Mouse (Mus musculus): ENCODE measurements around the gene Hikeshi. TPM values are rescaled to one million over a fixed set of nuclear protein-coding genes. Genes with fewer than 3 reads are reported as not detected.

Hikeshi gene
- polyA plus RNA-seq, 2 experiments = 26.7 to 62.1 TPM

DNA sequence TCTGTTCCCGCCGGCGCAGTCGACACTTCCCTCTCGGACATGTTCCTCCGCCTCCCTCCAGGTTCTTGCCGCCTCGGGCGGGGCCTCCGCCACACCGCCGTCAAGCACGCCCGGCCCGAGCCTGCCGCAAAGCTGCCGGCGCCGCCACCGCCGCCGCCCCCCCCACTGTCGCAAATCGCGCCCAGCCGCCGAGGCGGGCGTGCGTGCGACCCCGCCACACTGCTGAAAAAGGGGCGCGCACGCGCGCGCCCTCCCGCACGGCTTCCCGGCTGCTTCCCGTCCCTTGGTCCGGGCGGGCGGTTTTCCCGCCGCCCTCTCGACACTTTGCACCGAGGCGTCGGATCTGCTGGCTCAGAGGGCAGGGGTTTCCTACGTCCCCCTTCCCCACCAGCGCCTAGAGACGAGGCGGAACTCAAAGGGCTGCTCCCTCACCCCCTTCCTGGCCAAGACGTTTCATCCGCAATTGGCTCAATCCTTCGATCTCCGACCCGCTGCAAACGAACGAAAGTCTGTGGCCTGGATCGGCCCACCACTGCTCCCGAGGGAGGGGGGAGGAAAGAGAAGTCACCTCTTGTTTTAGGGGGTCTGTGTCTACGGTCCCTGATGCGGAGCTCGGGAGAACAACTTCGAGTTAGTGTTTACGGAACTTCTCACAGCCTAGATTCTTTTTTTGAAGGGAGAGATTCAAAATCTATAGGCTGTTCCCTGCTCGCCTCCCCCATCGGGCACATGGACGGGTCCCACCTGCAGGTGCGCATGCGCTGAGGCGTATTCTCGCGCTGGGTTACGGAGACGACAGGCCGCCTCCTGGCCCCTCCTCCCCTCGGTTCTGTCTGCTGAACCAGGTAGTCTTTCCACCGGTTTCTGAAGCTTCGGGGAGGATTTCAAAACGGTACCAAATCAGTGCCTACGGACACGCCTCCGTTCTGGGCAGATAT lies 39.8 kb upstream of the Hikeshi start, which contains the start of gene Eed:
Gene Eed (minus strand): TSS at position 499 of the 938 bp plus-strand sequence.
- Histone ChIP-seq H3K36me3 (replicated peaks; ENCODE audit: control insufficient read depth, insufficient read depth, low read depth) (peaks cover 11% of the 10 kb centered on the region), H3K27ac (peak within 1 kb of the TSS; percentile 89), H3K9me3 (ENCODE audit: control insufficient read depth, low read length) (no peaks in the 10 kb centered on the region), H3K9ac (replicated peaks) (peak within 1 kb of the TSS; percentile 91), H3K27me3 (ENCODE audit: control insufficient read depth, insufficient read depth, low read length) (no peaks in the 10 kb centered on the region), H3K4me1 (replicated peaks; ENCODE audit: control insufficient read depth in 2 of 2, insufficient read depth in 2 of 2, low read length in 1 of 2) (peaks cover 3 to 11% of the 10 kb centered on the region in 2 experiments), H3K4me2 (ENCODE audit: low read depth) (peak within 1 kb of the TSS; percentile 72), H3K4me3 (ENCODE audit: insufficient read depth in 1 of 2, low read depth in 2 of 2, low read length in 2 of 2) (peak within 1 kb of the TSS; percentile 86 to 92)
- peak; percentile 47; the same call in 1 of the 2 replicates for TF ChIP-seq EP300 (IDR thresholded peaks at IDR 0.05; ENCODE audit: low read depth)
- no peak for TF ChIP-seq CTCF (IDR thresholded peaks at IDR 0.05; ENCODE audit: low read depth)
- under 1% methylated on average over 85 of the region's 87 CpGs for WGBS (ENCODE audit: insufficient replicate concordance)
- DNase-seq (ENCODE audit: low read depth in 3 of 3, low spot score in 3 of 3) = peak; percentile 84 to 90 (median 88)
- ATAC-seq (ENCODE audit: insufficient read depth) = peak; percentile 88

- H3K27ac ChIP-seq = peak overlapping the region; percentile 89
- H3K4me3 ChIP-seq (ENCODE audit: insufficient read depth in 1 of 2, low read depth in 2 of 2, low read length in 2 of 2) = peak overlapping the region; percentile 86 to 92
- peak overlapping the region; percentile 91 for H3K9ac ChIP-seq (replicated peaks)
- peaks cover 3 to 11% of the 10 kb centered on the region in 2 experiments for H3K4me1 ChIP-seq (replicated peaks; ENCODE audit: control insufficient read depth in 2 of 2, insufficient read depth in 2 of 2, low read length in 1 of 2)
- peak; percentile 45 for ATAC-seq (ENCODE audit: insufficient read depth)
- H3K9me3 ChIP-seq (ENCODE audit: control insufficient read depth, low read length) = no peaks in the 10 kb centered on the region
- no peak for TF ChIP-seq EP300 (IDR thresholded peaks at IDR 0.05; ENCODE audit: low read depth)
- TF ChIP-seq CTCF (IDR thresholded peaks at IDR 0.05; ENCODE audit: low read depth) = no peak
- H3K36me3 ChIP-seq (replicated peaks; ENCODE audit: control insufficient read depth, insufficient read depth, low read depth) = peaks cover 17% of the 10 kb centered on the region
- under 1% methylated on average over 31 of the region's 31 CpGs for WGBS (ENCODE audit: insufficient replicate concordance)
- H3K27me3 ChIP-seq (ENCODE audit: control insufficient read depth, insufficient read depth, low read length) = no peaks in the 10 kb centered on the region
- peak overlapping the region; percentile 72 for H3K4me2 ChIP-seq (ENCODE audit: low read depth)
- no peak for DNase-seq (ENCODE audit: low read depth in 3 of 3, low spot score in 3 of 3)
Measured at GRCm38 (mm10) chr7:89980133-89980484, 39.1 kb upstream of the Hikeshi start.

GRCm38 (mm10) chr7:89979432-89980130 lies 38.6 kb upstream of the Hikeshi start:
- peaks cover 3 to 11% of the 10 kb centered on the region in 2 experiments for H3K4me1 ChIP-seq (replicated peaks; ENCODE audit: control insufficient read depth in 2 of 2, insufficient read depth in 2 of 2, low read length in 1 of 2)
- H3K4me2 ChIP-seq (ENCODE audit: low read depth) = peak overlapping the region; percentile 72
- peaks cover 19% of the 10 kb centered on the region for H3K36me3 ChIP-seq (replicated peaks; ENCODE audit: control insufficient read depth, insufficient read depth, low read depth)
- peak overlapping the region; percentile 86 to 92 for H3K4me3 ChIP-seq (ENCODE audit: insufficient read depth in 1 of 2, low read depth in 2 of 2, low read length in 2 of 2)
- ATAC-seq (ENCODE audit: insufficient read depth) = no peak
- H3K9me3 ChIP-seq (ENCODE audit: control insufficient read depth, low read length) = no peaks in the 10 kb centered on the region
- no peaks in the 10 kb centered on the region for H3K27me3 ChIP-seq (ENCODE audit: control insufficient read depth, insufficient read depth, low read length)
- no peak for DNase-seq (ENCODE audit: low read depth in 3 of 3, low spot score in 3 of 3)
- H3K9ac ChIP-seq (replicated peaks) = peak overlapping the region; percentile 91
- TF ChIP-seq CTCF (IDR thresholded peaks at IDR 0.05; ENCODE audit: low read depth) = no peak
- 3% methylated on average over 23 of the region's 23 CpGs for whole genome bisulfite sequencing (ENCODE audit: insufficient replicate concordance)
- peak overlapping the region; percentile 89 for H3K27ac ChIP-seq

- Histone ChIP-seq H3K27ac (no peak overlapping the region), H3K4me2 (ENCODE audit: low read depth) (no peak overlapping the region), H3K9ac (replicated peaks) (no peak overlapping the region), H3K9me3 (ENCODE audit: control insufficient read depth, low read length) (no peaks in the 10 kb centered on the region), H3K36me3 (replicated peaks; ENCODE audit: control insufficient read depth, insufficient read depth, low read depth) (peaks cover 37% of the 10 kb centered on the region), H3K4me3 (ENCODE audit: insufficient read depth in 1 of 2, low read depth in 2 of 2, low read length in 2 of 2) (no peak overlapping the region), H3K27me3 (ENCODE audit: control insufficient read depth, insufficient read depth, low read length) (no peaks in the 10 kb centered on the region), H3K4me1 (replicated peaks; ENCODE audit: control insufficient read depth in 2 of 2, insufficient read depth in 2 of 2, low read length in 1 of 2) (peaks cover 3 to 9% of the 10 kb centered on the region in 2 experiments)
- ATAC-seq (ENCODE audit: insufficient read depth) (no peak), DNase-seq (ENCODE audit: low read depth in 3 of 3, low spot score in 3 of 3) (no peak)
- no peak for TF ChIP-seq CTCF (IDR thresholded peaks at IDR 0.05; ENCODE audit: low read depth)
- no peak for TF ChIP-seq EP300 (IDR thresholded peaks at IDR 0.05; ENCODE audit: low read depth)
- 93% methylated on average over 7 of the region's 7 CpGs for WGBS (ENCODE audit: insufficient replicate concordance)
Measured at GRCm38 (mm10) chr7:89976796-89977195, 35.8 kb upstream of the Hikeshi start.

DNA sequence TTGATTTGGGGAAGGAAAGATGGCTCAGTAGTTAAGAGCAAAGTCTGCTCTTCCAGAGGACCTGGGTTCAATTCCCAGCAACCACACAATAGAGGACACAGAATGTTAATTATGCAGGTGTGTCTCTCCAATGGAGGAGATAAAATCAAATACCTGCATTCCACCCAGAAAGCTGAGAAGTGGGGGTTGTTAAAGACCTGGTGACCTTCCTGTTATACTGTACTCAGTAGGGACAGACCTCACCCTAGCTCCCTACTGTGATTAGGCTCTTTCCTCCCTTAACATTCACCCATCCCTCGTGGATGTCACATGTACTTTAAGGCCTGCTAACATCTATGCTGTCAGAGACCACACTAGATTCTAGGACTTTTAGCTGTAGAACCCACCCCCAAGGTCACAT lies 34.6 kb upstream of the Hikeshi start:
- peaks cover 0 to 5% of the 10 kb centered on the region in 2 experiments; a peak in 3 of 4 replicates for H3K4me1 ChIP-seq (replicated peaks; ENCODE audit: control insufficient read depth in 2 of 2, insufficient read depth in 2 of 2, low read length in 1 of 2)
- H3K27ac ChIP-seq = no peak overlapping the region
- peaks cover 41% of the 10 kb centered on the region for H3K36me3 ChIP-seq (replicated peaks; ENCODE audit: control insufficient read depth, insufficient read depth, low read depth)
- no peaks in the 10 kb centered on the region for H3K27me3 ChIP-seq (ENCODE audit: control insufficient read depth, insufficient read depth, low read length)
- TF ChIP-seq CTCF (IDR thresholded peaks at IDR 0.05; ENCODE audit: low read depth) (no peak), EP300 (IDR thresholded peaks at IDR 0.05; ENCODE audit: low read depth) (no peak)
- H3K4me3 ChIP-seq (ENCODE audit: insufficient read depth in 1 of 2, low read depth in 2 of 2, low read length in 2 of 2) = no peak overlapping the region
- no peaks in the 10 kb centered on the region for H3K9me3 ChIP-seq (ENCODE audit: control insufficient read depth, low read length)
- no peak for DNase-seq (ENCODE audit: low read depth in 3 of 3, low spot score in 3 of 3)
- H3K4me2 ChIP-seq (ENCODE audit: low read depth) = no peak overlapping the region
- no peak for ATAC-seq (ENCODE audit: insufficient read depth)
- H3K9ac ChIP-seq (replicated peaks) = no peak overlapping the region
- 65% methylated on average over 1 of the region's 1 CpGs for WGBS (ENCODE audit: insufficient replicate concordance)
